Mouse (Mus musculus) testis, adult 2 months (tissue): ENCODE measurements around the gene Tecpr2. TPM values are rescaled to one million over a fixed set of nuclear protein-coding genes. Genes with fewer than 3 reads are reported as not detected.

Experiments
- H3K27ac ChIP-seq: fragments of 200-500 bp; 2 replicates; pipeline ENCODE4 v1.5.1; 2012; ENCODE audit warnings: low read depth, low read length; ENCODE audit not compliant: control insufficient read depth, insufficient read depth
- H3K27me3 ChIP-seq: fragments of 200-500 bp; 2 replicates; pipeline ENCODE4 v1.6.1; 2012; ENCODE audit warnings: mild to moderate bottlenecking, low read length, moderate library complexity; ENCODE audit not compliant: control insufficient read depth, insufficient read depth
- H3K36me3 ChIP-seq: fragments of 200-500 bp; 2 replicates; pipeline ENCODE4 v1.6.1; 2012; ENCODE audit warnings: mild to moderate bottlenecking, low read length; ENCODE audit not compliant: control insufficient read depth, insufficient read depth
- H3K4me1 ChIP-seq: fragments of 200-500 bp; 2 replicates; pipeline ENCODE4 v1.6.1; 2012; ENCODE audit warnings: low read length; ENCODE audit not compliant: control insufficient read depth, insufficient read depth
- H3K4me3 ChIP-seq: fragments of 200-500 bp; 2 replicates; pipeline ENCODE4 v1.5.1; 2012; ENCODE audit warnings: low read depth, mild to moderate bottlenecking, low read length, moderate library complexity, mixed read lengths; ENCODE audit not compliant: control insufficient read depth
- CTCF ChIP-seq: fragments of 200-500 bp; IDR thresholded peaks from 2 replicates; pipeline ENCODE4 v1.5.1; 2012; ENCODE audit warnings: low read depth, mild to moderate bottlenecking, inconsistent platforms, low read length, moderate library complexity; ENCODE audit not compliant: control insufficient read depth, insufficient read depth, insufficient replicate concordance
- POLR2A ChIP-seq: fragments of 200-500 bp; IDR thresholded peaks from 2 replicates; pipeline ENCODE4 v1.6.1; 2012; ENCODE audit warnings: low read depth, mild to moderate bottlenecking, inconsistent platforms, low read length, moderate library complexity; ENCODE audit not compliant: control insufficient read depth
- polyA plus RNA-seq: library from polyadenylated mRNA; depleted of rRNA; stranded (reverse); fragments of >200 nt; gene quantifications from 2 replicates; pipeline ENCODE4 v1.2.3, GENCODE M21; 2012

Tecpr2 gene
- polyA plus RNA-seq, 1 experiment: 7.1 TPM

GRCm38 (mm10) chr12:110845131-110845880, 43.8 kb upstream of the Tecpr2 start:
- Histone ChIP-seq H3K27ac (peak overlapping the region; percentile 76), H3K36me3 (no peaks in the 10 kb centered on the region; the same call in 1 of the 2 replicates), H3K4me1 (peaks cover 34% of the 10 kb centered on the region), H3K27me3 (no peaks in the 10 kb centered on the region), H3K4me3 (peak overlapping the region; percentile 80)
- TF ChIP-seq CTCF: no peak
- peak; percentile 38; the same call in 1 of the 2 replicates for TF ChIP-seq POLR2A

- no peaks in the 10 kb centered on the region for H3K27me3 ChIP-seq
- no peak for TF ChIP-seq CTCF
- no peak for TF ChIP-seq POLR2A
These were observed 42.8 kb upstream of the Tecpr2 start for GRCm38 (mm10) chr12:110846191-110846765.

GRCm38 (mm10) chr12:110850010-110850928, 38.8 kb upstream of the Tecpr2 start, which contains the start of gene Zfp839:
Gene Zfp839, plus strand, starts transcription at chr12:110850253.
- peak within 1 kb of the TSS; percentile 96 for H3K4me3 ChIP-seq
- TF ChIP-seq POLR2A (peak; percentile 68), CTCF (no peak)
- H3K4me1 ChIP-seq: peaks cover 23% of the 10 kb centered on the region
- peak within 1 kb of the TSS; percentile 79 for H3K27ac ChIP-seq
- no peaks in the 10 kb centered on the region for H3K36me3 ChIP-seq
- no peaks in the 10 kb centered on the region for H3K27me3 ChIP-seq

More at GRCm38 (mm10) chr12:110846191-110846765, 42.8 kb upstream of the Tecpr2 start:
- Histone ChIP-seq H3K27ac (no peak overlapping the region), H3K4me3 (no peak overlapping the region), H3K36me3 (no peaks in the 10 kb centered on the region), H3K4me1 (peaks cover 37% of the 10 kb centered on the region)

- Histone ChIP-seq H3K4me1 (peaks cover 17% of the 10 kb centered on the region), H3K36me3 (no peaks in the 10 kb centered on the region), H3K27ac (no peak overlapping the region; the same call in 1 of the 2 replicates), H3K27me3 (no peaks in the 10 kb centered on the region), H3K4me3 (peak overlapping the region; percentile 96)
- no peak for TF ChIP-seq POLR2A
- no peak for TF ChIP-seq CTCF
These were observed 38.2 kb upstream of the Tecpr2 start for GRCm38 (mm10) chr12:110850929-110851256.

GRCm38 (mm10) chr12:110851414-110851813, 37.6 kb upstream of the Tecpr2 start:
- Histone ChIP-seq H3K4me1 (peaks cover 12% of the 10 kb centered on the region), H3K27me3 (no peaks in the 10 kb centered on the region), H3K4me3 (peak overlapping the region; percentile 1; the same call in 1 of the 2 replicates), H3K27ac (peak overlapping the region; percentile 29), H3K36me3 (peaks cover 1% of the 10 kb centered on the region; the same call in 1 of the 2 replicates)
- TF ChIP-seq CTCF: no peak
- no peak for TF ChIP-seq POLR2A

GRCm38 (mm10) chr12:110851923-110852322, 37.1 kb upstream of the Tecpr2 start:
- no peaks in the 10 kb centered on the region for H3K27me3 ChIP-seq

More at GRCm38 (mm10) chr12:110851923-110852322, 37.1 kb upstream of the Tecpr2 start:
- Histone ChIP-seq H3K4me3 (no peak overlapping the region), H3K27ac (peak overlapping the region; percentile 50), H3K4me1 (peaks cover 11% of the 10 kb centered on the region), H3K36me3 (peaks cover 1% of the 10 kb centered on the region; the same call in 1 of the 2 replicates)
- TF ChIP-seq CTCF (no peak), POLR2A (no peak)
